Mouse (Mus musculus) midbrain, postnatal 0 days (tissue): ENCODE measurements at regions not wholly inside any gene's neighbourhood (a gene's known extent, or its start where the extent isn't known, plus 50 kb on each side); places are given as distances from the start of the nearest gene placed in this dataset.

Experiments
- ATAC-seq: fragments of 200-750 bp; cut with Nextera tagmentation; 2 replicates; pipeline ENCODE4 v1.8.0; 2017; ENCODE audit warnings: moderate number of reproducible peaks, mild to moderate bottlenecking, moderate TSS enrichment, moderate library complexity; ENCODE audit not compliant: low FRiP score
- DNase-seq: peaks from one replicate; pipeline ENCODE4 v3.0.0-alpha.2; 2015; ENCODE audit warnings: low spot score
- H3K27ac ChIP-seq: fragments of 300-500 bp; sonication (generic); 2 replicates; pipeline ENCODE4 v1.5.1; 2014; ENCODE audit warnings: low read depth, mild to moderate bottlenecking, low read length, mixed read lengths
- H3K27me3 ChIP-seq: fragments of 300-500 bp; sonication (generic); 2 replicates; pipeline ENCODE4 v1.6.1; 2014; ENCODE audit warnings: low read length, control low read depth, mixed read lengths; ENCODE audit not compliant: insufficient read depth
- H3K36me3 ChIP-seq: fragments of 300-500 bp; sonication (generic); 2 replicates; pipeline ENCODE4 v1.6.1; 2014; ENCODE audit warnings: low read length, control low read depth, mixed read lengths; ENCODE audit not compliant: insufficient read depth
- H3K4me1 ChIP-seq: fragments of 300-500 bp; sonication (generic); 2 replicates; pipeline ENCODE4 v1.6.1; 2014; ENCODE audit warnings: mild to moderate bottlenecking, control low read depth, antibody characterized with exemption, low read length, mixed read lengths; ENCODE audit not compliant: insufficient read depth
- H3K4me2 ChIP-seq: fragments of 300-500 bp; sonication (generic); 2 replicates; pipeline ENCODE4 v1.6.1; 2014; ENCODE audit warnings: low read depth, mild to moderate bottlenecking, low read length, mixed read lengths; ENCODE audit not compliant: poor library complexity, severe bottlenecking
- H3K4me3 ChIP-seq: fragments of 300-500 bp; sonication (generic); 2 replicates; pipeline ENCODE4 v1.5.1; 2014; ENCODE audit warnings: low read depth, mild to moderate bottlenecking, low read length, moderate library complexity
- H3K9ac ChIP-seq: fragments of 300-500 bp; sonication (generic); replicated peaks from 2 replicates; pipeline ENCODE4 v1.6.1; 2014; ENCODE audit warnings: mild to moderate bottlenecking, low read length, moderate library complexity, mixed read lengths; ENCODE audit not compliant: poor library complexity, severe bottlenecking
- H3K9me3 ChIP-seq: fragments of 300-500 bp; sonication (generic); 2 replicates; pipeline ENCODE4 v1.6.1; 2016; ENCODE audit warnings: low read length, control low read depth
- CTCF ChIP-seq: IDR thresholded peaks from 2 replicates; pipeline ENCODE4 v1.5.1; 2016; ENCODE audit warnings: antibody characterized with exemption, mild to moderate bottlenecking
- WGBS: fragments of 180-500 bp; shearing (Covaris S2); extraction: QIAGEN DNeasy Blood & Tissue Kit; methylation state at CpG from one replicate; pipeline ENCODE4 v1.1.7; 2014; 5-methylcytosine and 5-hydroxymethylcytosine counted together

- no peak for TF ChIP-seq CTCF
- no peaks in the 10 kb centered on the region for H3K9me3 ChIP-seq
- H3K27me3 ChIP-seq, result no peaks in the 10 kb centered on the region
- no peak for ATAC-seq
- H3K9ac ChIP-seq, result no peak overlapping the region
- H3K4me3 ChIP-seq, result no peak overlapping the region
- WGBS, result 49% methylated on average over 1 of the region's 1 CpGs
- no peak overlapping the region for H3K4me2 ChIP-seq
- no peaks in the 10 kb centered on the region for H3K36me3 ChIP-seq
- H3K27ac ChIP-seq, result no peak overlapping the region
- no peak for DNase-seq
- H3K4me1 ChIP-seq, result no peaks in the 10 kb centered on the region
Measured at GRCm38 (mm10) chr15:18511606-18512005, 307.1 kb upstream of the Cdh10 start.

GRCm38 (mm10) chr15:18517701-18518100 lies 301.0 kb upstream of the Cdh10 start:
- H3K4me1 ChIP-seq, result no peaks in the 10 kb centered on the region
- ATAC-seq (no peak), DNase-seq (no peak)
- 55% methylated on average over 2 of the region's 2 CpGs for WGBS
- no peak overlapping the region for H3K9ac ChIP-seq
- H3K4me2 ChIP-seq, result no peak overlapping the region
- H3K27ac ChIP-seq, result no peak overlapping the region
- no peaks in the 10 kb centered on the region for H3K9me3 ChIP-seq
- H3K4me3 ChIP-seq, result no peak overlapping the region
- TF ChIP-seq CTCF, result no peak
- H3K36me3 ChIP-seq, result no peaks in the 10 kb centered on the region
- no peaks in the 10 kb centered on the region for H3K27me3 ChIP-seq

- 86% methylated on average over 1 of the region's 1 CpGs for WGBS
- ATAC-seq (no peak), DNase-seq (no peak)
- no peak overlapping the region for H3K4me2 ChIP-seq
- TF ChIP-seq CTCF, result no peak
- H3K4me1 ChIP-seq, result no peaks in the 10 kb centered on the region
- no peaks in the 10 kb centered on the region for H3K9me3 ChIP-seq
- H3K27ac ChIP-seq, result no peak overlapping the region
- no peaks in the 10 kb centered on the region for H3K36me3 ChIP-seq
- no peak overlapping the region for H3K4me3 ChIP-seq
- H3K27me3 ChIP-seq, result no peaks in the 10 kb centered on the region
- no peak overlapping the region for H3K9ac ChIP-seq
Measured at GRCm38 (mm10) chr15:18556457-18556856, 262.3 kb upstream of the Cdh10 start.
